Mouse (Mus musculus): Measurements from ENCODE around the gene Spats2. TPM values are rescaled to one million over a fixed set of nuclear protein-coding genes. Genes with fewer than 3 reads are reported as not detected.

Gene Spats2
- total and polyA plus RNA-seq, 2 experiments from 2014 or later, result 24.4 to 29.6 TPM

GRCm38 (mm10) chr15:99255241-99255749 lies 129.6 kb downstream of the Spats2 start:
- H3K4me2 ChIP-seq (ENCODE audit: low read depth), result no peak overlapping the region
- WGBS, result 91% methylated on average over 6 of the region's 6 CpGs
- no peak for ATAC-seq

GRCm38 (mm10) chr15:99259167-99259729 lies 133.5 kb downstream of the Spats2 start:
- no peaks in the 10 kb centered on the region for H3K4me1 ChIP-seq (ENCODE audit: insufficient read depth)
- H3K4me2 ChIP-seq (ENCODE audit: low read depth), result peak overlapping the region; percentile 37
- no peaks in the 10 kb centered on the region for H3K36me3 ChIP-seq (ENCODE audit: insufficient read depth)
- no peak for DNase-seq
- no peak overlapping the region for H3K27ac ChIP-seq (ENCODE audit: low read depth, low read length)
- no peak for TF ChIP-seq CTCF (IDR thresholded peaks at IDR 0.05; ENCODE audit: low read depth)
- H3K27me3 ChIP-seq (ENCODE audit: insufficient read depth, low read length), result no peaks in the 10 kb centered on the region
- 70% methylated on average over 8 of the region's 8 CpGs for WGBS
- H3K4me3 ChIP-seq (ENCODE audit: low read depth, low read length), result peak overlapping the region; percentile 7; the same call in 1 of the 2 replicates
- H3K9ac ChIP-seq, result no peak overlapping the region
- H3K9me3 ChIP-seq (ENCODE audit: low read length), result no peaks in the 10 kb centered on the region
- ATAC-seq, result no peak

More at GRCm38 (mm10) chr15:99255241-99255749, 129.6 kb downstream of the Spats2 start:
- H3K27me3 ChIP-seq (ENCODE audit: insufficient read depth, low read length), result no peaks in the 10 kb centered on the region
- TF ChIP-seq CTCF (IDR thresholded peaks at IDR 0.05; ENCODE audit: low read depth), result no peak
- no peak overlapping the region for H3K4me3 ChIP-seq (ENCODE audit: low read depth, low read length)
- no peak for DNase-seq
- no peak overlapping the region for H3K9ac ChIP-seq
- no peaks in the 10 kb centered on the region for H3K9me3 ChIP-seq (ENCODE audit: low read length)
- no peak overlapping the region for H3K27ac ChIP-seq (ENCODE audit: low read depth, low read length)
- peaks cover 9% of the 10 kb centered on the region for H3K4me1 ChIP-seq (ENCODE audit: insufficient read depth)
- no peaks in the 10 kb centered on the region for H3K36me3 ChIP-seq (ENCODE audit: insufficient read depth)

- no peaks in the 10 kb centered on the region for H3K9me3 ChIP-seq (ENCODE audit: low read length)
- peak overlapping the region; percentile 37 for H3K4me2 ChIP-seq (ENCODE audit: low read depth)
- H3K4me1 ChIP-seq (ENCODE audit: insufficient read depth), result no peaks in the 10 kb centered on the region
- H3K27me3 ChIP-seq (ENCODE audit: insufficient read depth, low read length), result no peaks in the 10 kb centered on the region
- no peak overlapping the region for H3K9ac ChIP-seq
- TF ChIP-seq CTCF (IDR thresholded peaks at IDR 0.05; ENCODE audit: low read depth), result no peak
- WGBS, result 2% methylated on average over 8 of the region's 10 CpGs
- H3K36me3 ChIP-seq (ENCODE audit: insufficient read depth), result no peaks in the 10 kb centered on the region
- 0 out of 2 replicates have a peak overlapping the region, but pooled peaks have one; percentile 6 for H3K27ac ChIP-seq (ENCODE audit: low read depth, low read length)
- ATAC-seq (no peak; the same call in 1 of the 2 replicates), DNase-seq (peak; percentile 45)
- peak overlapping the region; percentile 7; the same call in 1 of the 2 replicates for H3K4me3 ChIP-seq (ENCODE audit: low read depth, low read length)
Observed at GRCm38 (mm10) chr15:99259730-99260252, 134.1 kb downstream of the Spats2 start.

GRCm38 (mm10) chr15:99262702-99263101 lies 137.0 kb downstream of the Spats2 start:
- Histone ChIP-seq H3K4me1 (ENCODE audit: insufficient read depth) (no peaks in the 10 kb centered on the region), H3K27me3 (ENCODE audit: insufficient read depth, low read length) (no peaks in the 10 kb centered on the region), H3K4me3 (ENCODE audit: low read depth, low read length) (no peak overlapping the region), H3K36me3 (ENCODE audit: insufficient read depth) (no peaks in the 10 kb centered on the region), H3K9me3 (ENCODE audit: low read length) (no peaks in the 10 kb centered on the region), H3K27ac (ENCODE audit: low read depth, low read length) (no peak overlapping the region), H3K9ac (no peak overlapping the region), H3K4me2 (ENCODE audit: low read depth) (no peak overlapping the region)
- WGBS, result 28% methylated on average over 10 of the region's 10 CpGs
- no peak for TF ChIP-seq CTCF (IDR thresholded peaks at IDR 0.05; ENCODE audit: low read depth)
- DNase-seq, result no peak
- ATAC-seq, result no peak

Small RNA genes lying within 50 kb of the gene (microRNA-seq; reads per million reads assigned to microRNA genes)
- gene Mir6960, result 0.37 to 0.77 reads per million in 2 experiments

Other genes starting within 250 kb of the Spats2 start
- gene Rhebl1, start 231.4 kb upstream of the Spats2 start, total RNA-seq (2014; rRNA removed), result 16.5 and 20.7 TPM in 2 replicates
- gene Rhebl1, start 231.4 kb upstream of the Spats2 start, polyA plus RNA-seq (2015; fragmentation: Nextera tagmentation; extraction: Ambion mirVana), result 34.1 and 37.5 TPM in 2 replicates
- 0.15 and 0.76 TPM in 2 replicates for gene Dhh, start 227.4 kb upstream of the Spats2 start, total RNA-seq (2014; rRNA removed)
- gene Dhh, start 227.4 kb upstream of the Spats2 start, polyA plus RNA-seq (2015; fragmentation: Nextera tagmentation; extraction: Ambion mirVana), result 0.25 and 0.58 TPM in 2 replicates
- gene Lmbr1l, start 207.7 kb upstream of the Spats2 start, total RNA-seq (2014; rRNA removed), result 44.1 and 59.3 TPM in 2 replicates
- 20.1 and 22.4 TPM in 2 replicates for gene Lmbr1l, start 207.7 kb upstream of the Spats2 start, polyA plus RNA-seq (2015; fragmentation: Nextera tagmentation; extraction: Ambion mirVana)
- 1,927 and 1,958 TPM in 2 replicates for gene Tuba1b, start 191.4 kb upstream of the Spats2 start, total RNA-seq (2014; rRNA removed)
- gene Tuba1b, start 191.4 kb upstream of the Spats2 start, polyA plus RNA-seq (2015; fragmentation: Nextera tagmentation; extraction: Ambion mirVana), result 1,265 and 1,341 TPM in 2 replicates
- 1,610 and 2,499 TPM in 2 replicates for gene Gm49450, start 172.4 kb upstream of the Spats2 start, total RNA-seq (2014; rRNA removed)
- gene Gm49450, start 172.4 kb upstream of the Spats2 start, polyA plus RNA-seq (2015; fragmentation: Nextera tagmentation; extraction: Ambion mirVana), result not detected in 2 replicates
- gene Tuba1a, start 172.2 kb upstream of the Spats2 start, total RNA-seq (2014; rRNA removed), result 18,820 and 21,160 TPM in 2 replicates
- gene Tuba1a, start 172.2 kb upstream of the Spats2 start, polyA plus RNA-seq (2015; fragmentation: Nextera tagmentation; extraction: Ambion mirVana), result 18,258 and 23,279 TPM in 2 replicates
- gene Tuba1c, start 96.0 kb upstream of the Spats2 start, total RNA-seq (2014; rRNA removed), result 22.1 and 24.9 TPM in 2 replicates
- 16.4 and 18.8 TPM in 2 replicates for gene Tuba1c, start 96.0 kb upstream of the Spats2 start, polyA plus RNA-seq (2015; fragmentation: Nextera tagmentation; extraction: Ambion mirVana)
- gene Prph, start 70.7 kb upstream of the Spats2 start, total RNA-seq (2014; rRNA removed), result 1.7 and 2.3 TPM in 2 replicates
- gene Prph, start 70.7 kb upstream of the Spats2 start, polyA plus RNA-seq (2015; fragmentation: Nextera tagmentation; extraction: Ambion mirVana), result 2.3 and 2.4 TPM in 2 replicates
- 1.5 and 3.9 TPM in 2 replicates for gene Troap, start 51.3 kb upstream of the Spats2 start, total RNA-seq (2014; rRNA removed)
- 2.7 and 3.1 TPM in 2 replicates for gene Troap, start 51.3 kb upstream of the Spats2 start, polyA plus RNA-seq (2015; fragmentation: Nextera tagmentation; extraction: Ambion mirVana)
- 0.23 and 0.48 TPM in 2 replicates for gene C1ql4, start 38.1 kb upstream of the Spats2 start, total RNA-seq (2014; rRNA removed)
- gene C1ql4, start 38.1 kb upstream of the Spats2 start, polyA plus RNA-seq (2015; fragmentation: Nextera tagmentation; extraction: Ambion mirVana), result 0.40 TPM in 1 of 2 replicates, not detected in the other
- 0.38 and 0.71 TPM in 2 replicates for gene Dnajc22, start 32.7 kb upstream of the Spats2 start, total RNA-seq (2014; rRNA removed)
- gene Dnajc22, start 32.7 kb upstream of the Spats2 start, polyA plus RNA-seq (2015; fragmentation: Nextera tagmentation; extraction: Ambion mirVana), result 0.15 and 0.51 TPM in 2 replicates
- 22.9 and 435 TPM in 2 replicates for gene Kcnh3, start 98.9 kb downstream of the Spats2 start, total RNA-seq (2014; rRNA removed)
- gene Kcnh3, start 98.9 kb downstream of the Spats2 start, polyA plus RNA-seq (2015; fragmentation: Nextera tagmentation; extraction: Ambion mirVana), result 7.7 and 8.2 TPM in 2 replicates
- gene Mcrs1, start 126.0 kb downstream of the Spats2 start, total RNA-seq (2014; rRNA removed), result 231 and 250 TPM in 2 replicates
- gene Mcrs1, start 126.0 kb downstream of the Spats2 start, polyA plus RNA-seq (2015; fragmentation: Nextera tagmentation; extraction: Ambion mirVana), result 242 and 258 TPM in 2 replicates
- gene Prpf40b, start 169.2 kb downstream of the Spats2 start, total RNA-seq (2014; rRNA removed), result 110 and 116 TPM in 2 replicates
- gene Prpf40b, start 169.2 kb downstream of the Spats2 start, polyA plus RNA-seq (2015; fragmentation: Nextera tagmentation; extraction: Ambion mirVana), result 69.1 and 89.7 TPM in 2 replicates
- 0.52 and 1.5 TPM in 2 replicates for gene Fam186b, start 170.0 kb downstream of the Spats2 start, total RNA-seq (2014; rRNA removed)
- 0.58 and 0.85 TPM in 2 replicates for gene Fam186b, start 170.0 kb downstream of the Spats2 start, polyA plus RNA-seq (2015; fragmentation: Nextera tagmentation; extraction: Ambion mirVana)
- 11.2 and 14.2 TPM in 2 replicates for gene Fmnl3, start 244.6 kb downstream of the Spats2 start, total RNA-seq (2014; rRNA removed)
- gene Fmnl3, start 244.6 kb downstream of the Spats2 start, polyA plus RNA-seq (2015; fragmentation: Nextera tagmentation; extraction: Ambion mirVana), result 7.3 and 8.6 TPM in 2 replicates